Mouse (Mus musculus) G1E (cell line): Measurements from ENCODE around the gene Nfs1.

Source experiments
- CTCF ChIP-seq: IDR thresholded peaks from 2 replicates; pipeline ENCODE4 v1.5.1; 2012; ENCODE audit warnings: low read depth, low read length, inconsistent platforms, mixed read lengths
- GATA1 ChIP-seq: IDR thresholded peaks from 2 replicates; pipeline ENCODE4 v1.6.1; 2012; ENCODE audit warnings: borderline replicate concordance, low read length, inconsistent platforms, mixed read lengths
- GATA2 ChIP-seq: IDR thresholded peaks from 2 replicates; pipeline ENCODE4 v1.6.1; 2012; ENCODE audit warnings: low read depth, low read length, inconsistent platforms, borderline replicate concordance
- TAL1 ChIP-seq: conservative IDR thresholded peaks from 2 replicates; pipeline ENCODE4 v1.6.1; 2012; ENCODE audit warnings: low read depth, low read length, inconsistent platforms, mixed read lengths

DNA sequence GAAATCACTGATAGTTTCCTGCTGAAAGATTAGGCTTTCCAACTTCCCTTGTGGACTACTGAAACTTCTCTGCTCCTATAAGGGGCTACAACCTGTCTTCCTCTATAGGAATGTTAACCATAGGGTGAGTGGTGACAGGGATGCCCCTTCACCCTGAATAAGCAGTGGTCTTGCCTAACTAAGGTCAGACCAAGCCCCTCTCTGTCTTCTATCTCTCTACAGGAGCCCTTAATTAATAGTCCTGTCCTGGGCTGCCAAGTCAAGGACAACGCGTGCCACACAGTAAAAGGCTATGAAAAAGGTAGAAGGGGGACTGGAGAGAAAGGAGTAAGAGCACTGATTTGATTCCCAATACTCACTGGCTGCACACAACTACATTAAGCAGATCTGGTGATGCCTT lies 37.6 kb upstream of the Nfs1 start:
- TF ChIP-seq CTCF (no peak), GATA1 (no peak), TAL1 (no peak), GATA2 (no peak)
